ENCODE assay signal across 10 mouse cellular contexts in the genomic region with DNA sequence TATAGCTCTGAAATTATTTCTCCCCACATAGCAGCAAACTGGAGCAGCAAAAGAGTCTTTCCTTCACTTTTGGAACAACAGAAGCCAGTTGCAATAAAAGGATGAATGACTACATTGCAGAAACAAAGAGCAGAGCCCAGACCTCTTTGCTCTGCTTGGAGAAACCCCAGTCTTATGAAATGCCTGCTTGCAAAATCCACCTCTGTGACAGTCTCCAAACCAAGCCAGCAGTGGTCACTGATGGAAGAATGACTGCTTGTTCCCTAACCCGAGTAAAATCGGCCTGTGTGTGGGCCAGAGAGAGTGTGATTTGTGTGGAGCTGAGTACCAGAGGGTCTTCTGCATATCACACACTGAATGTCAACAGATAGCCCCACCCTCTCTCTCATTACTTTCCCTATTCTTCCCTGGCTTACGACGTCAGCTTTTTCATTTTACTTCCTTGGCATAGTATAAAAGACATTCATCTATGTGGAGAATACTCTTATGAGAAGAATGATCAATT.
DNase-seq lines count a peak whose midpoint lies in the region; TF ChIP-seq lines count a peak whose summit lies in the region.
"Had no signal": no experiment of that assay in that cellular context is flagged by ENCODE, and none has a peak within 500 bp of the region (broad histone marks: within the 10 kb centered on the region; RNA-seq: fewer than 3 reads in every experiment).

No protein-coding gene starts in this region.

- TF ChIP-seq POLR2A in lung, adult 2 months (IDR thresholded peaks at IDR 0.05; ENCODE audit: borderline replicate concordance, extremely low read depth, low read depth, low read length), result no peak

- WGBS in lung, adult 2 months, result 49% methylated on average over 4 of the region's 4 CpGs

- no peak for TF ChIP-seq CTCF in lung, adult 2 months (IDR thresholded peaks at IDR 0.05; ENCODE audit: insufficient read depth, low read length)

- intact Hi-C loops in heart, postnatal 36 days (cut with DNase I), result no loop called here

- DNase-seq in heart, adult 11 months, result peak; percentile 94
- DNase-seq in heart, postnatal 36 days, result no peak
- peak; percentile 9 to 27 for DNase-seq in lung, adult 18-20 months
- no peak for DNase-seq in lung, adult 2 months
- peak; percentile 14 for DNase-seq in gonadal fat pad, adult 2 months (ENCODE audit: low read depth)
- DNase-seq in skeletal muscle tissue, adult 2 months (ENCODE audit: low read depth, low spot score), result peak; percentile 39
- no peak for DNase-seq in embryo, embryonic 10.5 days (ENCODE audit: low spot score)
- DNase-seq: cerebellum, postnatal 14 days had no signal

- no peaks in the 10 kb centered on the region for H3K4me1 ChIP-seq in lung, adult 2 months (ENCODE audit: control insufficient read depth, insufficient read depth, low read length)
- H3K4me1 ChIP-seq: hindbrain, embryonic 12.5 days; midbrain, embryonic 15.5 days had no signal

- H3K4me3 ChIP-seq in lung, adult 2 months (replicated peaks; ENCODE audit: extremely low read depth, low read depth, low read length), result no peak overlapping the region
- H3K4me3 ChIP-seq: hindbrain, embryonic 12.5 days; midbrain, embryonic 15.5 days had no signal

Comparison
In these comparisons a context has a peak if more than half of its experiments do, and no peak if none do; other contexts are left out.
1. DNase-seq: peak in heart, adult 11 months (single experiment), lung, adult 18-20 months (2 of 2), gonadal fat pad, adult 2 months (single experiment) and skeletal muscle tissue, adult 2 months (single experiment); none in heart, postnatal 36 days (0 of 2), lung, adult 2 months (single experiment) and embryo, embryonic 10.5 days (single experiment).